In genomic region chr17:14118863-14119262, GRCm38 (mm10) we compare ENCODE assay signal across 41 mouse cellular contexts. TPM values are rescaled to one million over a fixed set of nuclear protein-coding genes. Genes with fewer than 3 reads are reported as not detected.
"Had no signal": no experiment of that assay in that cellular context is flagged by ENCODE, and none has a peak within 500 bp of the region (broad histone marks: within the 10 kb centered on the region; RNA-seq: fewer than 3 reads in every experiment).

No protein-coding gene starts in this region.

- H3K4me1 ChIP-seq: hindbrain, embryonic 13.5 days; hindbrain, embryonic 15.5 days; kidney, embryonic 15.5 days; limb, embryonic 13.5 days; limb, embryonic 15.5 days; liver, embryonic 12.5 days had no signal

- H3K9ac ChIP-seq: hindbrain, embryonic 13.5 days; hindbrain, embryonic 15.5 days; kidney, embryonic 15.5 days; limb, embryonic 13.5 days; limb, embryonic 15.5 days; liver, embryonic 12.5 days; liver, embryonic 14.5 days had no signal

- H3K9me3 ChIP-seq: hindbrain, embryonic 13.5 days; hindbrain, embryonic 15.5 days; kidney, embryonic 15.5 days; limb, embryonic 13.5 days; limb, embryonic 15.5 days; liver, embryonic 12.5 days had no signal

- H3K27ac ChIP-seq: hindbrain, embryonic 13.5 days; hindbrain, embryonic 15.5 days; hindbrain, postnatal 0 days; kidney, embryonic 15.5 days; kidney, postnatal 0 days; limb, embryonic 13.5 days; limb, embryonic 15.5 days; liver, embryonic 12.5 days; liver, embryonic 14.5 days had no signal

- H3K36me3 ChIP-seq: hindbrain, embryonic 13.5 days; hindbrain, embryonic 15.5 days; kidney, embryonic 15.5 days; limb, embryonic 13.5 days; limb, embryonic 15.5 days; liver, embryonic 12.5 days had no signal

- H3K27me3 ChIP-seq: hindbrain, embryonic 13.5 days; hindbrain, embryonic 15.5 days; kidney, embryonic 15.5 days; limb, embryonic 15.5 days; liver, embryonic 12.5 days had no signal

- DNase-seq: gastrocnemius, postnatal 14 days; gastrocnemius, postnatal 36 days; heart, adult 18-20 months; kidney, adult 11 months; kidney, adult 2 months; kidney, adult 9 months; kidney, postnatal 14 days; kidney, postnatal 36 days; layer of hippocampus, adult 9-11 months; layer of hippocampus, postnatal 36 days; left cerebral cortex, postnatal 4 days had no signal

- H3K4me2 ChIP-seq: hindbrain, embryonic 13.5 days; hindbrain, embryonic 15.5 days; kidney, embryonic 15.5 days; limb, embryonic 13.5 days; limb, embryonic 15.5 days; liver, embryonic 12.5 days had no signal

- H3K4me3 ChIP-seq: hindbrain, embryonic 13.5 days; hindbrain, embryonic 15.5 days; kidney, embryonic 15.5 days; limb, embryonic 13.5 days; limb, embryonic 15.5 days; liver, embryonic 12.5 days had no signal

- ATAC-seq: hindbrain, postnatal 0 days; intestine, embryonic 16.5 days; liver, embryonic 12.5 days had no signal

RNA-seq across cellular contexts. Expression of gene Gm7358, which starts 59.5 kb away (rescaled TPM):
- total RNA-seq: gastrocnemius, adult 18-20 months; gastrocnemius, adult 8-10 months; gastrocnemius, postnatal 14 days; gastrocnemius, postnatal 36 days; heart, adult 18-20 months; heart, postnatal 25 days; hematopoietic stem cell, adult 5-6 weeks; hindbrain, postnatal 0 days; layer of hippocampus, adult 18-20 months; layer of hippocampus, adult 8-10 months; layer of hippocampus, postnatal 14 days; layer of hippocampus, postnatal 36 days; left cerebral cortex, adult 18-20 months; left cerebral cortex, adult 8-10 months; left cerebral cortex, postnatal 10 days; left cerebral cortex, postnatal 25 days; left cerebral cortex, postnatal 4 days; liver, adult 2 months had no signal
- polyA plus RNA-seq: gonadal fat pad, adult 2 months; heart, embryonic 14.5 days; heart, embryonic 16.5 days; hindbrain, embryonic 11.5 days; hindbrain, embryonic 13.5 days; hindbrain, embryonic 15.5 days; hindbrain, postnatal 0 days; intestine, embryonic 14.5 days; intestine, embryonic 16.5 days; kidney, adult 2 months; kidney, embryonic 15.5 days; kidney, postnatal 0 days; large intestine, adult 2 months; limb, embryonic 11.5 days; limb, embryonic 13.5 days; limb, embryonic 15.5 days; liver, adult 2 months; liver, embryonic 12.5 days; liver, embryonic 14.5 days; liver, embryonic 16.5 days had no signal
